Mouse (Mus musculus) embryonic facial prominence, embryonic 15.5 days (tissue): ENCODE measurements around the gene Glod4. TPM values are rescaled to one million over a fixed set of nuclear protein-coding genes. Genes with fewer than 3 reads are reported as not detected.

Experiments used
- ATAC-seq: fragments of 200-750 bp; cut with Nextera tagmentation; 2 replicates; pipeline ENCODE4 v1.8.0; 2017; ENCODE audit warnings: low read depth, moderate TSS enrichment; ENCODE audit not compliant: insufficient number of reproducible peaks, low FRiP score, low TSS enrichment
- H3K27ac ChIP-seq: fragments of 300-500 bp; sonication (generic); replicated peaks from 2 replicates; pipeline ENCODE4 v1.5.1; 2015; ENCODE audit warnings: mild to moderate bottlenecking, inconsistent platforms
- H3K27me3 ChIP-seq: fragments of 300-500 bp; sonication (generic); 2 replicates; pipeline ENCODE4 v1.6.1; 2015; ENCODE audit warnings: inconsistent platforms
- H3K36me3 ChIP-seq: fragments of 300-500 bp; sonication (generic); 2 replicates; pipeline ENCODE4 v1.6.1; 2015; ENCODE audit warnings: mild to moderate bottlenecking, inconsistent platforms
- H3K4me1 ChIP-seq: fragments of 300-500 bp; sonication (generic); 2 replicates; pipeline ENCODE4 v1.6.1; 2015; ENCODE audit warnings: inconsistent platforms
- H3K4me2 ChIP-seq: fragments of 300-500 bp; sonication (generic); replicated peaks from 2 replicates; pipeline ENCODE4 v1.6.1; 2015; ENCODE audit warnings: mild to moderate bottlenecking, inconsistent platforms
- H3K4me3 ChIP-seq: fragments of 300-500 bp; sonication (generic); replicated peaks from 2 replicates; pipeline ENCODE4 v1.5.1; 2015; ENCODE audit warnings: mild to moderate bottlenecking, inconsistent platforms
- H3K9ac ChIP-seq: fragments of 300-500 bp; sonication (generic); 2 replicates; pipeline ENCODE4 v1.6.1; 2015; ENCODE audit warnings: inconsistent platforms
- H3K9me3 ChIP-seq: fragments of 300-500 bp; sonication (generic); replicated peaks from 2 replicates; pipeline ENCODE4 v1.6.1; 2016; ENCODE audit warnings: inconsistent platforms
- WGBS: fragments of 180-500 bp; shearing (Covaris S2); methylation state at CpG from one replicate; pipeline ENCODE4 v1.1.7; 2015; 5-methylcytosine and 5-hydroxymethylcytosine counted together
- polyA plus RNA-seq: library from polyadenylated mRNA; unstranded; fragments of >200 nt; fragmentation: Nextera tagmentation; extraction: Ambion mirVana; gene quantifications from 2 replicates; pipeline ENCODE4 v1.2.1, GENCODE M21; 2015

The Glod4 gene
- polyA plus RNA-seq: 111 and 126 TPM in 2 replicates

GRCm38 (mm10) chr11:76242901-76243810 is at the start of gene Glod4, which contains the start of gene Mrm3:
TSS of gene Glod4 (minus strand) at chr11:76243725.
TSS of gene Mrm3 (plus strand) at chr11:76243715.
- ATAC-seq: peak; percentile 85
- peak within 1 kb of the TSS; percentile 94 for H3K4me3 ChIP-seq
- H3K4me1 ChIP-seq: peaks cover 19% of the 10 kb centered on the region
- peak within 1 kb of the TSS; percentile 88 for H3K9ac ChIP-seq
- H3K9me3 ChIP-seq: no peaks in the 10 kb centered on the region
- H3K36me3 ChIP-seq: peaks cover 25% of the 10 kb centered on the region
- H3K4me2 ChIP-seq: peak within 1 kb of the TSS; percentile 80
- no peaks in the 10 kb centered on the region for H3K27me3 ChIP-seq
- peak within 1 kb of the TSS; percentile 86 for H3K27ac ChIP-seq
- under 1% methylated on average over 59 of the region's 61 CpGs for WGBS

GRCm38 (mm10) chr11:76292831-76293230 is 49.3 kb upstream of the Glod4 start:
- no peaks in the 10 kb centered on the region for H3K27me3 ChIP-seq
- H3K4me2 ChIP-seq: peak overlapping the region; percentile 22
- no peak for ATAC-seq
- H3K36me3 ChIP-seq: no peaks in the 10 kb centered on the region
- H3K9me3 ChIP-seq: no peaks in the 10 kb centered on the region
- H3K4me1 ChIP-seq: peaks cover 92% of the 10 kb centered on the region
- WGBS: 46% methylated on average over 6 of the region's 6 CpGs
- no peak overlapping the region for H3K4me3 ChIP-seq
- H3K27ac ChIP-seq: peak overlapping the region; percentile 87
- H3K9ac ChIP-seq: no peak overlapping the region

GRCm38 (mm10) chr11:76292398-76292797 is 48.9 kb upstream of the Glod4 start:
- 37% methylated on average over 15 of the region's 15 CpGs for WGBS
- no peak for ATAC-seq
- Histone ChIP-seq H3K4me1 (peaks cover 92% of the 10 kb centered on the region), H3K27me3 (no peaks in the 10 kb centered on the region), H3K4me3 (no peak overlapping the region), H3K4me2 (peak overlapping the region; percentile 22), H3K9ac (no peak overlapping the region), H3K36me3 (no peaks in the 10 kb centered on the region), H3K27ac (peak overlapping the region; percentile 87), H3K9me3 (no peaks in the 10 kb centered on the region)

- Histone ChIP-seq H3K9ac (no peak overlapping the region), H3K9me3 (no peaks in the 10 kb centered on the region), H3K27ac (peak overlapping the region; percentile 87), H3K36me3 (no peaks in the 10 kb centered on the region), H3K27me3 (no peaks in the 10 kb centered on the region), H3K4me1 (peaks cover 92% of the 10 kb centered on the region), H3K4me2 (0 out of 2 replicates have a peak overlapping the region, but pooled peaks have one; percentile 22), H3K4me3 (no peak overlapping the region)
- ATAC-seq: no peak
- WGBS: 65% methylated on average over 4 of the region's 4 CpGs
These were observed 48.4 kb upstream of the Glod4 start for GRCm38 (mm10) chr11:76291960-76292359.

- 19% methylated on average over 11 of the region's 11 CpGs for WGBS
- Histone ChIP-seq H3K36me3 (no peaks in the 10 kb centered on the region), H3K4me1 (peaks cover 95% of the 10 kb centered on the region), H3K9ac (no peak overlapping the region), H3K4me2 (no peak overlapping the region), H3K27me3 (no peaks in the 10 kb centered on the region), H3K27ac (peak overlapping the region; percentile 82), H3K9me3 (no peaks in the 10 kb centered on the region), H3K4me3 (no peak overlapping the region)
- peak; percentile 32; the same call in 1 of the 2 replicates for ATAC-seq
These were observed 46.8 kb upstream of the Glod4 start for GRCm38 (mm10) chr11:76290367-76290766.

- no peaks in the 10 kb centered on the region for H3K9me3 ChIP-seq
- H3K9ac ChIP-seq: no peak overlapping the region
- 84% methylated on average over 6 of the region's 6 CpGs for WGBS
- H3K36me3 ChIP-seq: 0 out of 2 replicates have a peak, but pooled peaks cover 3% of the 10 kb centered on the region
- no peak overlapping the region for H3K27ac ChIP-seq
- H3K4me2 ChIP-seq: no peak overlapping the region
- H3K27me3 ChIP-seq: no peaks in the 10 kb centered on the region
- no peak overlapping the region for H3K4me3 ChIP-seq
- H3K4me1 ChIP-seq: peaks cover 87% of the 10 kb centered on the region
- no peak for ATAC-seq
These were observed 45.1 kb upstream of the Glod4 start for GRCm38 (mm10) chr11:76288645-76289044.

- peak overlapping the region; percentile 65; the same call in 1 of the 2 replicates for H3K27ac ChIP-seq
- WGBS: 55% methylated on average over 10 of the region's 10 CpGs
- no peaks in the 10 kb centered on the region for H3K9me3 ChIP-seq
- no peak overlapping the region for H3K9ac ChIP-seq
- H3K4me3 ChIP-seq: no peak overlapping the region
- no peak overlapping the region for H3K4me2 ChIP-seq
- peaks cover 73% of the 10 kb centered on the region for H3K4me1 ChIP-seq
- ATAC-seq: no peak
- no peaks in the 10 kb centered on the region for H3K27me3 ChIP-seq
- 0 out of 2 replicates have a peak, but pooled peaks cover 3% of the 10 kb centered on the region for H3K36me3 ChIP-seq
These were observed 43.8 kb upstream of the Glod4 start for GRCm38 (mm10) chr11:76287301-76287700.

GRCm38 (mm10) chr11:76286534-76287126 is 43.1 kb upstream of the Glod4 start:
- no peak overlapping the region for H3K9ac ChIP-seq
- no peaks in the 10 kb centered on the region for H3K27me3 ChIP-seq
- peak overlapping the region; percentile 65; the same call in 1 of the 2 replicates for H3K27ac ChIP-seq
- no peak for ATAC-seq
- no peak overlapping the region for H3K4me3 ChIP-seq
- peaks cover 67% of the 10 kb centered on the region for H3K4me1 ChIP-seq
- no peaks in the 10 kb centered on the region for H3K9me3 ChIP-seq
- WGBS: 40% methylated on average over 10 of the region's 10 CpGs
- no peak overlapping the region for H3K4me2 ChIP-seq
- 0 out of 2 replicates have a peak, but pooled peaks cover 3% of the 10 kb centered on the region for H3K36me3 ChIP-seq

GRCm38 (mm10) chr11:76285431-76286075 is 42.0 kb upstream of the Glod4 start:
- H3K27ac ChIP-seq: peak overlapping the region; percentile 48
- WGBS: 36% methylated on average over 7 of the region's 7 CpGs
- no peak overlapping the region for H3K4me3 ChIP-seq
- H3K9me3 ChIP-seq: no peaks in the 10 kb centered on the region
- H3K27me3 ChIP-seq: no peaks in the 10 kb centered on the region
- no peak for ATAC-seq
- no peak overlapping the region for H3K4me2 ChIP-seq
- 0 out of 2 replicates have a peak, but pooled peaks cover 3% of the 10 kb centered on the region for H3K36me3 ChIP-seq
- H3K9ac ChIP-seq: no peak overlapping the region
- H3K4me1 ChIP-seq: peaks cover 58% of the 10 kb centered on the region

- WGBS: 88% methylated on average over 6 of the region's 6 CpGs
- no peaks in the 10 kb centered on the region for H3K9me3 ChIP-seq
- H3K9ac ChIP-seq: no peak overlapping the region
- no peak for ATAC-seq
- H3K4me3 ChIP-seq: no peak overlapping the region
- H3K4me2 ChIP-seq: no peak overlapping the region
- H3K36me3 ChIP-seq: 0 out of 2 replicates have a peak, but pooled peaks cover 3% of the 10 kb centered on the region
- H3K27me3 ChIP-seq: no peaks in the 10 kb centered on the region
- H3K27ac ChIP-seq: no peak overlapping the region
- peaks cover 56% of the 10 kb centered on the region for H3K4me1 ChIP-seq
These were observed 40.3 kb upstream of the Glod4 start for GRCm38 (mm10) chr11:76283841-76284240.

GRCm38 (mm10) chr11:76279971-76280370 is 36.4 kb upstream of the Glod4 start:
- Histone ChIP-seq H3K4me1 (peaks cover 28% of the 10 kb centered on the region), H3K27me3 (no peaks in the 10 kb centered on the region), H3K9ac (no peak overlapping the region), H3K9me3 (no peaks in the 10 kb centered on the region), H3K36me3 (peaks cover 13% of the 10 kb centered on the region; the same call in 1 of the 2 replicates), H3K4me3 (no peak overlapping the region), H3K27ac (peak overlapping the region; percentile 86), H3K4me2 (no peak overlapping the region)
- no peak for ATAC-seq
- 54% methylated on average over 2 of the region's 2 CpGs for WGBS
